Mouse (Mus musculus): ENCODE results near the gene Milr1. TPM values are rescaled to one million over a fixed set of nuclear protein-coding genes. Genes with fewer than 3 reads are reported as not detected.
"Not testable (repeated sequence)": the region's sequence is repeated elsewhere in the genome, so short reads cannot be mapped to it uniquely, and the experiment has no call there.

The Milr1 gene
- polyA plus RNA-seq, 1 experiment: 19.9 TPM

GRCm38 (mm10) chr11:106778589-106779387, 27.8 kb downstream of the Milr1 start:
- H3K27me3 ChIP-seq (ENCODE audit: control insufficient read depth, insufficient read depth, insufficient read length): no peaks in the 10 kb centered on the region
- H3K4me3 ChIP-seq (ENCODE audit: insufficient read depth, poor library complexity, severe bottlenecking): peak overlapping the region; percentile 74
- TF ChIP-seq USF1 (IDR thresholded peaks at IDR 0.05; ENCODE audit: low read depth) (no peak), MYOD1 (IDR thresholded peaks at IDR 0.05; ENCODE audit: control insufficient read depth, insufficient read length, low read depth) (no peak), MAX (IDR thresholded peaks at IDR 0.05) (peak; percentile 58), CEBPB (IDR thresholded peaks at IDR 0.05; ENCODE audit: low read depth) (no peak), FOSL1 (IDR thresholded peaks at IDR 0.05; ENCODE audit: insufficient read depth, low read length, poor library complexity, severe bottlenecking) (no peak)
- H3K79me2 ChIP-seq (ENCODE audit: control insufficient read depth, insufficient read depth): peaks cover 55% of the 10 kb centered on the region
- H3K36me3 ChIP-seq (ENCODE audit: control insufficient read depth, insufficient read depth): peaks cover 77% of the 10 kb centered on the region
- peak overlapping the region; percentile 87 for H3ac ChIP-seq (ENCODE audit: control insufficient read depth, insufficient read length, low read depth)
- peaks cover 24% of the 10 kb centered on the region for H3K79me3 ChIP-seq (ENCODE audit: low read depth)

- no peak for TF ChIP-seq CTCF (IDR thresholded peaks at IDR 0.05; ENCODE audit: control insufficient read depth, insufficient read depth, insufficient read length)
- no peak for TF ChIP-seq MYOD1 (IDR thresholded peaks at IDR 0.05; ENCODE audit: control insufficient read depth, insufficient read length, low read depth)
- TF ChIP-seq MYOG (IDR thresholded peaks at IDR 0.05; ENCODE audit: control insufficient read depth, extremely low read depth, insufficient read length): no peak
- TF ChIP-seq CEBPB (IDR thresholded peaks at IDR 0.05; ENCODE audit: low read depth): no peak
- TF ChIP-seq FOSL1 (IDR thresholded peaks at IDR 0.05; ENCODE audit: insufficient read depth, low read length, poor library complexity, severe bottlenecking): no peak
- TF ChIP-seq USF1 (IDR thresholded peaks at IDR 0.05; ENCODE audit: low read depth): no peak
- TF ChIP-seq MAX (IDR thresholded peaks at IDR 0.05): no peak
- Histone ChIP-seq H3K4me3 (ENCODE audit: insufficient read depth, poor library complexity, severe bottlenecking) (peak within 1 kb of the TSS; percentile 74), H3K36me3 (ENCODE audit: control insufficient read depth, insufficient read depth) (peaks cover 78% of the 10 kb centered on the region), H3K79me3 (ENCODE audit: low read depth) (peaks cover 31% of the 10 kb centered on the region), H3K27me3 (ENCODE audit: control insufficient read depth, insufficient read depth, insufficient read length) (no peaks in the 10 kb centered on the region), H3K79me2 (ENCODE audit: control insufficient read depth, insufficient read depth) (peaks cover 62% of the 10 kb centered on the region), H3ac (ENCODE audit: control insufficient read depth, insufficient read length, low read depth) (peak within 1 kb of the TSS; percentile 87)
These were observed 28.5 kb downstream of the Milr1 start, which contains the start of gene Polg2 for GRCm38 (mm10) chr11:106779388-106780088. TSS of gene Polg2 (minus strand) at chr11:106779537.

GRCm38 (mm10) chr11:106780089-106780425, 29.0 kb downstream of the Milr1 start:
- Histone ChIP-seq H3K79me2 (ENCODE audit: control insufficient read depth, insufficient read depth) (peaks cover 67% of the 10 kb centered on the region), H3K27me3 (ENCODE audit: control insufficient read depth, insufficient read depth, insufficient read length) (no peaks in the 10 kb centered on the region), H3K79me3 (ENCODE audit: low read depth) (peaks cover 37% of the 10 kb centered on the region), H3ac (ENCODE audit: control insufficient read depth, insufficient read length, low read depth) (no peak overlapping the region), H3K4me3 (ENCODE audit: insufficient read depth, poor library complexity, severe bottlenecking) (no peak overlapping the region), H3K36me3 (ENCODE audit: control insufficient read depth, insufficient read depth) (peaks cover 78% of the 10 kb centered on the region)
- TF ChIP-seq FOSL1 (IDR thresholded peaks at IDR 0.05; ENCODE audit: insufficient read depth, low read length, poor library complexity, severe bottlenecking) (no peak), CEBPB (IDR thresholded peaks at IDR 0.05; ENCODE audit: low read depth) (no peak), MYOG (IDR thresholded peaks at IDR 0.05; ENCODE audit: control insufficient read depth, extremely low read depth, insufficient read length) (no peak), CTCF (IDR thresholded peaks at IDR 0.05; ENCODE audit: control insufficient read depth, insufficient read depth, insufficient read length) (no peak), MYOD1 (IDR thresholded peaks at IDR 0.05; ENCODE audit: control insufficient read depth, insufficient read length, low read depth) (no peak), MAX (IDR thresholded peaks at IDR 0.05) (no peak), USF1 (IDR thresholded peaks at IDR 0.05; ENCODE audit: low read depth) (no peak)

GRCm38 (mm10) chr11:106780590-106781220, 29.7 kb downstream of the Milr1 start:
- Histone ChIP-seq H3K27me3 (ENCODE audit: control insufficient read depth, insufficient read depth, insufficient read length) (no peaks in the 10 kb centered on the region), H3K79me2 (ENCODE audit: control insufficient read depth, insufficient read depth) (peaks cover 74% of the 10 kb centered on the region), H3K4me3 (ENCODE audit: insufficient read depth, poor library complexity, severe bottlenecking) (no peak overlapping the region), H3ac (ENCODE audit: control insufficient read depth, insufficient read length, low read depth) (no peak overlapping the region), H3K79me3 (ENCODE audit: low read depth) (peaks cover 43% of the 10 kb centered on the region), H3K36me3 (ENCODE audit: control insufficient read depth, insufficient read depth) (peaks cover 78% of the 10 kb centered on the region)
- TF ChIP-seq MYOD1 (IDR thresholded peaks at IDR 0.05; ENCODE audit: control insufficient read depth, insufficient read length, low read depth) (no peak), FOSL1 (IDR thresholded peaks at IDR 0.05; ENCODE audit: insufficient read depth, low read length, poor library complexity, severe bottlenecking) (no peak), MAX (IDR thresholded peaks at IDR 0.05) (no peak), CTCF (IDR thresholded peaks at IDR 0.05; ENCODE audit: control insufficient read depth, insufficient read depth, insufficient read length) (no peak), CEBPB (IDR thresholded peaks at IDR 0.05; ENCODE audit: low read depth) (no peak), USF1 (IDR thresholded peaks at IDR 0.05; ENCODE audit: low read depth) (no peak), MYOG (IDR thresholded peaks at IDR 0.05; ENCODE audit: control insufficient read depth, extremely low read depth, insufficient read length) (no peak)

GRCm38 (mm10) chr11:106782271-106782670, 31.2 kb downstream of the Milr1 start:
- Histone ChIP-seq H3K79me3 (ENCODE audit: low read depth) (peaks cover 59% of the 10 kb centered on the region), H3K79me2 (ENCODE audit: control insufficient read depth, insufficient read depth) (peaks cover 78% of the 10 kb centered on the region), H3K36me3 (ENCODE audit: control insufficient read depth, insufficient read depth) (peaks cover 80% of the 10 kb centered on the region)
- H3K27me3 ChIP-seq (ENCODE audit: control insufficient read depth, insufficient read depth, insufficient read length); H3ac ChIP-seq (ENCODE audit: control insufficient read depth, insufficient read length, low read depth); H3K4me3 ChIP-seq (ENCODE audit: insufficient read depth, poor library complexity, severe bottlenecking): not testable (repeated sequence)
